9 mouse cellular contexts compared by ENCODE assay signal in the genomic region with DNA sequence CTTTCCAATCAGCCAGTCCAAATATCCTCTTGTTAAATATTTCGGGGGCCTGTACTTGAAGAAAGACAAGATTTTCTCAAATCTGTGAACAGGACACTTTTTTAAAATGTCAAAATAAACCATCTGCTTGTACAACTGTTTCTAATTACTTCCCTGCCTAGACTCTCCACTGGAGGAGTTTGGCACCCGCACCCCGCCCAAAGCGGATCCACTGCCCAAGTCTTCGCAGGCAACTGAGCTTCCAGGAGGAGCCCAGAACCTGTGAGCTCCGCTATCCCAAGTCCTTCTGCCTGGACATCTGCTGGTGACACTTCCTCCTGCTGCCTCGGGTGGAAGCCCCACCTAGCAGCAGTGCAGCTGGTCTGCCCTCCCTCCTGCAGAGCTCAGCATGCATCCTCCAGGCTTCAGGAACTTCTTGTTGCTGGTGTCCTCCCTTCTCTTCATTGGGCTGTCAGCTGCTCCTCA. TPM values are rescaled to one million over a fixed set of nuclear protein-coding genes. Genes with fewer than 3 reads are reported as not detected.
DNase-seq lines count a peak whose midpoint lies in the region; ATAC-seq lines count a peak whose summit lies in the region.
"Had no signal": no experiment of that assay in that cellular context is flagged by ENCODE, and none has a peak within 500 bp of the region (broad histone marks: within the 10 kb centered on the region; RNA-seq: fewer than 3 reads in every experiment).

Itgbl1 (plus strand) TSS at position 51 of the 465 bp plus-strand sequence.

- DNase-seq in kidney, postnatal 10 days, result peak; percentile 6
- DNase-seq in kidney, postnatal 14 days, result no peak
- peak; percentile 15 for DNase-seq in heart, postnatal 10 days
- DNase-seq in left cerebral cortex, postnatal 36 days (ENCODE audit: low spot score in 2 of 2), result peak; percentile 26 to 35
- peak; percentile 7 for DNase-seq in testis, postnatal 14 days (ENCODE audit: low spot score)
- DNase-seq in spleen, postnatal 10 days (ENCODE audit: low spot score in 2 of 2), result no peak

- no peak within 1 kb of the TSS for H3K9ac ChIP-seq in forebrain, embryonic 15.5 days (replicated peaks)

- ATAC-seq in forebrain, embryonic 15.5 days (replicated peaks), result peak; percentile 90
- no peak for ATAC-seq in CD4-positive, CD25-positive, alpha-beta regulatory T cell, adult 4 months

- H3K9me3 ChIP-seq in forebrain, embryonic 15.5 days, result no peaks in the 10 kb centered on the region

- WGBS in forebrain, embryonic 15.5 days, result 21% methylated on average over 7 of the region's 7 CpGs

- no peaks in the 10 kb centered on the region for H3K36me3 ChIP-seq in forebrain, embryonic 15.5 days

- H3K4me1 ChIP-seq in forebrain, embryonic 15.5 days, result peaks cover 24% of the 10 kb centered on the region

- no peak within 1 kb of the TSS for H3K4me2 ChIP-seq in forebrain, embryonic 15.5 days (replicated peaks)

- H3K27me3 ChIP-seq in forebrain, embryonic 15.5 days, result no peaks in the 10 kb centered on the region
- H3K27me3 ChIP-seq: CH12.LX had no signal

- peak within 1 kb of the TSS; percentile 60 for H3K27ac ChIP-seq in forebrain, embryonic 15.5 days (replicated peaks)

- intact Hi-C loops in heart, postnatal 10 days (cut with DNase I), result no loop called here
- intact Hi-C loops in left cerebral cortex, postnatal 36 days (cut with DNase I), result no loop called here

- no peak within 1 kb of the TSS for H3K4me3 ChIP-seq in forebrain, embryonic 15.5 days

RNA-seq across cellular contexts. Expression of gene Itgbl1, which starts in this region (rescaled TPM):
- polyA plus RNA-seq in forebrain, embryonic 15.5 days (2015; fragmentation: Nextera tagmentation; extraction: Ambion mirVana), result 3.1 and 3.5 TPM in 2 replicates
- total RNA-seq in heart, postnatal 10 days (2021), result 1 to 10 TPM; 2.0 to 2.2 TPM
- 1 to 10 TPM in 1 of 2 experiments, under 1 TPM in 1; 0.84 to 1.8 TPM for total RNA-seq in left cerebral cortex, postnatal 36 days (2021)
- not detected for polyA plus RNA-seq in CD4-positive, CD25-positive, alpha-beta regulatory T cell, adult 4 months (2017; shearing (Covaris generic))
- total RNA-seq: CH12.LX had no signal

Comparison
In these comparisons a context has a peak if more than half of its experiments do, and no peak if none do; other contexts are left out.
1. DNase-seq: peak in kidney, postnatal 10 days (single experiment), heart, postnatal 10 days (2 of 2), left cerebral cortex, postnatal 36 days (2 of 2) and testis, postnatal 14 days (single experiment); none in kidney, postnatal 14 days (single experiment) and spleen, postnatal 10 days (0 of 2).